Mouse (Mus musculus): Measurements from ENCODE around the gene Vmn1r38.
"Not testable (repeated sequence)": the region's sequence is repeated elsewhere in the genome, so short reads cannot be mapped to it uniquely, and the experiment has no call there.

Gene Vmn1r38

GRCm38 (mm10) chr6:66782527-66782926 lies at the start of gene Vmn1r38:
Gene Vmn1r38, minus strand, starts transcription at chr6:66782627.
- DNase-seq = not testable (repeated sequence)

DNA sequence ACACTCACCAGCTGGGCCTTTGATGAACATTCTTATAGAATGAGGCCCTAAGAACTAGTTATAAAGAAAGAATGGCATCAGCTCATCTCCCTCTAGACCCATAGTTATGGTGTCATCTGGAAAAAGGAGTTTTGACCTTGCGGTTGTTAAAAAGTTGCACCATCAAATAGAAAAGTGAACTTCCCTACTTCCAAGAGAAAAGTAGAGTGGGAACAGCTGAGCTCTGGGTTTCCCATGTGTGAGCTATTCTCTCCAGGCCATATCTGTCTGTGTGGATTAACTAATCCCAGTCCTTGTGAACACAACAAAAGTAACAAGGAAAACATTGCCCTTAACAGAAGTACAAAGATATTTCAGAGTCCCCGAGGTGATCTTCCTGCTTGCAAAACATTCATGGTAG lies 28.1 kb upstream of the Vmn1r38 start, which contains the start of gene Vmn1r39:
Gene Vmn1r39 (minus strand): TSS at position 101 of the 400 bp plus-strand sequence.
- no peak for DNase-seq

DNA sequence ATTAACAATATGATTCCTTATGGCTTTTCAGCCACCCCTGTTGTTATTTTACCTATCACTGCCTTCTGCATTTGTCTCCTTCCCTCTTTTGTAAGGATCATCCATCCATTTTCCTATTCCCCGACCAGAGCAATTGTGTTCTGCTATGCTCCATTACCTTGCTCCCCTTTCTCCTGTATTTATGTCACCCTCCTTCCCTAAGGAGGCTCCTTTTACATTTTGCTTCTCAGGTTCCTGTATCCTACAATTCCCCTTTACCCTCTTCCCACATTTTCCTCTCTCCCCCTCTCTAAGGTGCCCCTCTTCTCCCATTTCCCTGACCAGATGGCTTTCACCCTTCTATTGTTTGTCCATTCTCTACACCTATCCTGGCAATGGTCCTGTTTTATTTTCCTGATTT lies 23.9 kb upstream of the Vmn1r38 start:
- no peak for DNase-seq

- no peak for DNase-seq
These were observed 23.3 kb upstream of the Vmn1r38 start for GRCm38 (mm10) chr6:66805713-66806112.

- DNase-seq = not testable (repeated sequence)
These were observed 53.3 kb downstream of the Vmn1r38 start, which contains the start of gene Vmn1r37 for GRCm38 (mm10) chr6:66729082-66729481. Gene Vmn1r37, plus strand, starts transcription at chr6:66729382.
